Mouse (Mus musculus) heart, postnatal 4 days (tissue): ENCODE measurements around the gene Tle3. TPM values are rescaled to one million over a fixed set of nuclear protein-coding genes. Genes with fewer than 3 reads are reported as not detected.
A peak's percentile ranks its signal among the peaks of the same experiment; 100 is the strongest.

Source experiments
- DNase-seq: peaks from one replicate; pipeline ENCODE4 v3.0.0; 2021
- total RNA-seq, 2 experiments: library from RNA; stranded (reverse); gene quantifications; 2 replicates each; pipeline ENCODE4 v1.2.3; 2021

The Tle3 gene
- total RNA-seq, 2 experiments from 2014 or later: 23.2 to 27.9 TPM

GRCm38 (mm10) chr9:61398160-61398559, 26.0 kb downstream of the Tle3 start:
- no peak for DNase-seq

- no peak for DNase-seq
Observed at GRCm38 (mm10) chr9:61400132-61400531, 28.0 kb downstream of the Tle3 start.

GRCm38 (mm10) chr9:61401664-61402063, 29.5 kb downstream of the Tle3 start:
- no peak for DNase-seq

GRCm38 (mm10) chr9:61402268-61402667, 30.1 kb downstream of the Tle3 start:
- DNase-seq: no peak

GRCm38 (mm10) chr9:61402716-61403115, 30.6 kb downstream of the Tle3 start:
- no peak for DNase-seq

GRCm38 (mm10) chr9:61403866-61404614, 31.9 kb downstream of the Tle3 start:
- DNase-seq: no peak

GRCm38 (mm10) chr9:61404615-61404980, 32.4 kb downstream of the Tle3 start:
- no peak for DNase-seq

- peak; percentile 78 for DNase-seq
Observed at GRCm38 (mm10) chr9:61404998-61405621, 32.9 kb downstream of the Tle3 start.

- DNase-seq: no peak
Observed at GRCm38 (mm10) chr9:61406343-61406742, 34.2 kb downstream of the Tle3 start.

GRCm38 (mm10) chr9:61409046-61409445, 36.9 kb downstream of the Tle3 start:
- no peak for DNase-seq

- no peak for DNase-seq
Observed at GRCm38 (mm10) chr9:61413665-61414456, 41.7 kb downstream of the Tle3 start.

GRCm38 (mm10) chr9:61416571-61416970, 44.4 kb downstream of the Tle3 start:
- DNase-seq: no peak

GRCm38 (mm10) chr9:61421626-61422025, 49.5 kb downstream of the Tle3 start:
- DNase-seq: no peak

GRCm38 (mm10) chr9:61424245-61424644, 52.1 kb downstream of the Tle3 start:
- DNase-seq: no peak

- DNase-seq: no peak
Observed at GRCm38 (mm10) chr9:61426493-61426892, 54.3 kb downstream of the Tle3 start.

- DNase-seq: no peak
Observed at GRCm38 (mm10) chr9:61427051-61427450, 54.9 kb downstream of the Tle3 start.

- no peak for DNase-seq
Observed at GRCm38 (mm10) chr9:61427901-61428300, 55.7 kb downstream of the Tle3 start.

- no peak for DNase-seq
Observed at GRCm38 (mm10) chr9:61431830-61432229, 59.7 kb downstream of the Tle3 start.

- DNase-seq: no peak
Observed at GRCm38 (mm10) chr9:61433206-61433605, 61.0 kb downstream of the Tle3 start.

GRCm38 (mm10) chr9:61434062-61434461, 61.9 kb downstream of the Tle3 start:
- no peak for DNase-seq

- DNase-seq: peak; percentile 35
Observed at GRCm38 (mm10) chr9:61435191-61435989, 63.2 kb downstream of the Tle3 start.

- peak; percentile 27 for DNase-seq
Observed at GRCm38 (mm10) chr9:61436104-61436503, 63.9 kb downstream of the Tle3 start.

GRCm38 (mm10) chr9:61436761-61437160, 64.6 kb downstream of the Tle3 start:
- DNase-seq: no peak
